Mouse (Mus musculus): ENCODE data around the gene Dguok. TPM values are rescaled to one million over a fixed set of nuclear protein-coding genes. Genes with fewer than 3 reads are reported as not detected.

Dguok gene
- total RNA-seq, 1 experiment from 2014 or later: 55.5 TPM

DNA sequence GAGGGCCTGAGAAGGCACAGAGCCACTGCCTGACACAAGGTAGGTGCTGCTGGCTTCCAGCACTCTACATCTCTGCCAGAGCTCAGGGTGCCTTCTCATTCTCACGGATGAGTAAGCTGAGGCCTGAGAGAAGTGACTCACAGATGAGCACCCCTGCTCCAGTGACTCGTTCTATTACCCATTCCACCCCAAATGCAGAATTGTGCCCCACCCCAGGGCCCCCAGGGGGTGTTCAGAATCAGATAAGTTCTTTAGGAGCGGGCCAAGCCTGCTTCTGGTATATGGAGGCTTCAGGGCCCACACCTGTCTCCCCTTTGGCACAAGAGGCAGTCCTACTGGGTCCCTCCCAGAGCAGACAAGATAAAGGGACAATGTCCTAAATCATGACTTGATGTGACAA is 64.1 kb downstream of the Dguok start:
- ATAC-seq (replicated peaks in 1 of 2; ENCODE audit: insufficient read depth in 1 of 2, low FRiP score in 2 of 2, low TSS enrichment in 1 of 2, low read depth in 1 of 2, poor library complexity in 2 of 2, severe bottlenecking in 2 of 2): no peak

DNA sequence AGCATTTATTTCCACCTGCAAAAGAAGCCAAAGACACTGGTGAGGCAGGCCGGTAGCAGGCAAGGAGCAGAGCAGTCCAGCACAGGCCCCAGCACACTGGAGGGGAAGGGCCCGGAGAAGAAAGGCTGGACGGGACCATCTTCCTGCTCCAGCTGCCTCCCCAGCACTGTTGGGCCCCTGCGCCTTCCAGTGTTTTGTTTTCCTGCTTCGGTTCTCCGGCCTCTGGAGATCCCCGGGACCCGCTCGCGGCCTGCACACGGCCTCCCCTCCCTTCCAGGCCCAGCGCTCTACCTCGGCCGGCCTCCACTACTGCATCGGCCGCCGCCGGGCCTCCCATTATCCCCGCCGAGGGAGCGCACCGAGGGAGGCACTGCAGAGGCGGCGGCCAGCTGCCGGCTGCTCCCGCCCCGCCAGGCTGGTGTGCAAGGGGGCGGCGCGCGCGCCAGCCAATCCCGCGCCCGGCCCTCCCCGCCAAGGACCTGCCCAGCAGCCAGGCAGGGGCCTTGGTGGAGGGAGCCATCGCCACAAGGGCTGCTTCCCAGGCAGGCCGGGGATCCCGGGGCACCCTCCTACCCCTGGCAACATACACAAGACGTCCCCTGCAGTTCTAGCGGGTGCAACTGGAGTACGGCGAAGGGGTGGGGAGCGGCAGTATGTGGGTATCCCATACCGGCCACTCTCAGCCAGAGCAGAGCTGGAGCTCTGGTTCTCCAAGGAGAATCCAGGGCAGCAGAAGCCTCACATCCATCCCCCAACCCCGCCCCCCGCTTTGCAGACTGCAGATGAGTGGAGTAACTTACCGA is 65.3 kb downstream of the Dguok start:
- peak; percentile 55 to 81 for ATAC-seq (replicated peaks in 1 of 2; ENCODE audit: insufficient read depth in 1 of 2, low FRiP score in 2 of 2, low TSS enrichment in 1 of 2, low read depth in 1 of 2, poor library complexity in 2 of 2, severe bottlenecking in 2 of 2)

DNA sequence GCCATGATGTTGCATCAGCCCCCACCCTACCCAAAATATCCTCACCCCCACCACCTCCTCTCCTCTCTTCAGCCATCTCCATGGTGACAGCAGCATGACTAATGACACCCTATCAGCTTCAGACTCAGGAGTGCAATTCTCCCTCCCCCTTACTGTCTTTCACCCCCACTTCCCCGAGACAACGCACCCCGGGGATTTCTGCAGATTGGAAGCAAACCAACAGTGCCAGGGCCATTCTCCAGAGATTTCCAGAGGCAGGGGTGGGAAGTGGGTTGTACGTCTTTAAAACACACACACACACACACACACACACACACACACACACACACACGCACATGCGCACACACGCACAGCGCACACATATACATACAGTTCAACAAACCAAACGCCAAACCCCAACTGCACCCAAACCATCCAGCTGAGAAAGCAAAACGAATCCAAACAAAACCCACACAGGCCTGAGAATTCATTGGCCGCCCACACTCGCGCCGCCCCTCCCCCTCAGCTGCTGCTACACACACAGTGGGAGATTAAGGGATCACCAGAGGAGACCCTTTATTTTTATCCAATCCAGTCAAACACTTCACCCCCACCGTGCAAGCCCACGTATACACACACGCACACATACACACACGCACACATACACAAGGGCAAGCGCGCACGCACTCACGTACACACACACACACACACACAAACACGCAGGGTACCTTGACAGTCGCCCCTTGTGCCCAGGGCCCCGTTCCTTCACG is 66.1 kb downstream of the Dguok start:
- no peak for ATAC-seq (replicated peaks in 1 of 2; ENCODE audit: insufficient read depth in 1 of 2, low FRiP score in 2 of 2, low TSS enrichment in 1 of 2, low read depth in 1 of 2, poor library complexity in 2 of 2, severe bottlenecking in 2 of 2)

DNA sequence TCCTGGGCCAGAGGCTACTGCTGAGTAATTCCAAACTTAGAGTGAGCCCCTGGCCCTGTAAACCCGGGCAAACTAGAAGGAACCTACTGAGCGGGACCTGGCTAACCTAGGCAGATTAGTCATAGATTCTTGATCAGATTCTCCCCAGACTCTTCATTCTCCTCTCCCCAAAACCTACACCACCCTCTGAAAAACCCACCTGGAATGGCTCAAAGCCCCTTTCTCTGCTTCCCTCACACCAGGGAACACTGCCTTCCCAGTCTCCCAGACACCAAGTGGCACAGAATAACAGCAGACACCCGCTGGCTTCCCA is 66.6 kb downstream of the Dguok start:
- ATAC-seq (replicated peaks in 1 of 2; ENCODE audit: insufficient read depth in 1 of 2, low FRiP score in 2 of 2, low TSS enrichment in 1 of 2, low read depth in 1 of 2, poor library complexity in 2 of 2, severe bottlenecking in 2 of 2): no peak

DNA sequence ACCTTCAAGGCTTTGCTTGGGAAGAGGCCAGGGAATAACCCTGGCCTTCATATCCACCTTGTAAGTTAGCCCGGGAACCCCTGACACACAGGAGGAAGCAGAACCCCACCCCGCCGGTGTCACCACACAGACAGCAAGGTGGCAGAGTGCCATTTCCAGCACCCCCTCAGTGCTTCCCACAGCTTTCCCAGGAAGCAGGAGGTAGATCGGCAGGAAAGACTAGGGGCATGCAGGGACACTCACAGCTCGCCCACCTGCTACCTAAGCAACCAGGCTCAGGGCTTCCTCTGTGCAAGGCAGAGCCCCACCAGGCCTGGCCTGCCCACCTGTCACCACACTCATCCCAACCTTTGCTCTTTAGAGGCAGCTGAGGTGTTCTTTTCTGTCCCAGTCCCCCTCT is 67.0 kb downstream of the Dguok start:
- ATAC-seq (replicated peaks in 1 of 2; ENCODE audit: insufficient read depth in 1 of 2, low FRiP score in 2 of 2, low TSS enrichment in 1 of 2, low read depth in 1 of 2, poor library complexity in 2 of 2, severe bottlenecking in 2 of 2): no peak

DNA sequence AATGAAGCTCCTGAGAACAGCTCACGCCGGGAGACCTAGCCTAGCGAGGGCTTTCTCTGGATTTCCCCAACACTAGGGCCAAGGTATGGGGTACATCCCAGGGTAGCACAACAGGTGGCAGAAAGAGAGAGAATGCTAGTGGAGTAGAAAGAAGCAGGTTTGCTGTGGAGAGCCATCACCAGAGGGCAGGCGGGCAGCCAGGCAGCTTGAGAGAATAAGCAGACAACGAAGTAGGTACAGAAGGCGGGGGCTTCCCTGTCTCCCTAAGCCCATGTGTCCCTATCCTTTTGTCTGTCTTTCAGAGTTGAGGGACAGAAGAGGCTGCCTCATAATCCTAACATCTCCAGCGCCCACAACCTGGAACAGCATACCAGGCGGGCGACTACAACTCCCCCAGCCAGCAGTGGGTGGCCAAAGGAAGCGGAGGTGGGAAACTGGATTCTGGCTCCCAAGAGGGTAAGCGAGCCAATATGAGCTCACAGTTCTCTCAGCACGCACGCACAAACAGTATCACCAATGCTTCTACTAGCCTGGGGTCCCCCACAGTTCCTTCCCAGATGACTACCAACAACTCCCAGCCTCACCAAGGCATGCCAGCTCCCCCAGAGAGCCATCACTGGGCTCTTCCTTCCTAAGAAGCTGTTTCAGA is 67.5 kb downstream of the Dguok start:
- no peak for ATAC-seq (replicated peaks in 1 of 2; ENCODE audit: insufficient read depth in 1 of 2, low FRiP score in 2 of 2, low TSS enrichment in 1 of 2, low read depth in 1 of 2, poor library complexity in 2 of 2, severe bottlenecking in 2 of 2)

DNA sequence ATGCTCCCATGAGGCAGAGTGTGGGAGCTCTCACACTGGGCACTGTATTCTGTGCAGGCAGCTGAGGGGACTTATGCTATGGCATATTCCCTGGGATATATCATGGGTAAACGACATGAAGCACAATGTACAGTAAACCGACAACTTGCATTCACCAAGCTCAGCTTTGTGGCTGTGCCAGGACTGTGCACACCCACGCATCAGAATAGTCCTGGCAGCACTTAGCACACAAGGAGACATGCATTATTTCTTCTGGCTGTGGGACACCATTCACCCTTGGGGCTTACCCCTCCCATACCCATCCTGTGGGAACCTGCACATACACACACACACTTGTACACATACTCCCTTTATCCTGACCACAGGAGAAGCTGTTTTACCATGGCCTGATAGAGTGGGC is 68.2 kb downstream of the Dguok start:
- ATAC-seq (replicated peaks in 1 of 2; ENCODE audit: insufficient read depth in 1 of 2, low FRiP score in 2 of 2, low TSS enrichment in 1 of 2, low read depth in 1 of 2, poor library complexity in 2 of 2, severe bottlenecking in 2 of 2): no peak

DNA sequence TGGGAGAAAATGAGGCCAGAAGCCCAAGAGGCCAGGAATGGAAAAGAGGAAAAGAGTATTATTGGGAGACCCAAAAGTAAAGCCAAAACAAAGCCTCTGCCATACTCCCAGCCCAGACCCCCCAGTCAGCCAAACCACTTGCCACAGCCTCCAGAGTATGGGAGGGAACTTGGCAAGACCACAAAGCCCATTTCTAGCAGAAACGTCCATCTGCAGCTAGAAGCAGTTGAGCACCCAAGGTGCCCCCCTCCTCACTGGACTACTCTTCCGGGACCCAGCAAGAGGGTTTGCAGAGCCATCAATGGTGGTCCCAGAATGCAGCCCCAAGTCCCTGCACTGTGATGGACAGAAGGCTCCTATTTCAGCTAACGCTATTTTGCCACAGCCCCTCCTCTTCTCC is 69.0 kb downstream of the Dguok start:
- ATAC-seq (replicated peaks in 1 of 2; ENCODE audit: insufficient read depth in 1 of 2, low FRiP score in 2 of 2, low TSS enrichment in 1 of 2, low read depth in 1 of 2, poor library complexity in 2 of 2, severe bottlenecking in 2 of 2): no peak

DNA sequence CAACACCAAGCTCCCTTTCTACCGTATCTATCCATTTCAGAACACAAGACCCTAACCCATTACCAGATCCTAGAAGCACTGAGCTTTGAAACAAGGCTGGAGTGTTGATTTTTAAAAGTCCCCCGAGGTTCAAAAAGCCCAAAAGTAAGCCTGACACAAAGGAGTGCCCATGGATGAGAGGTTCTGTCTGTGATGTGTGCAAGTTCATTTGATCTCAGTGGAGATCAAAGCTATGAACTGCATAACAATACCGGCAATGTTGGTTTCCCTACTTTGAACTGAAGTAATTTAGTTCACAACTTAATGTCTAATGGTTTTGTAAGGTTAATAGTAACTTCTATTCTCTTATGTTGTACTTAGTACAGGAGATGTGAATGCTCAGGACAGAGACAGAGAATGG is 69.5 kb downstream of the Dguok start:
- ATAC-seq (replicated peaks in 1 of 2; ENCODE audit: insufficient read depth in 1 of 2, low FRiP score in 2 of 2, low TSS enrichment in 1 of 2, low read depth in 1 of 2, poor library complexity in 2 of 2, severe bottlenecking in 2 of 2): no peak

DNA sequence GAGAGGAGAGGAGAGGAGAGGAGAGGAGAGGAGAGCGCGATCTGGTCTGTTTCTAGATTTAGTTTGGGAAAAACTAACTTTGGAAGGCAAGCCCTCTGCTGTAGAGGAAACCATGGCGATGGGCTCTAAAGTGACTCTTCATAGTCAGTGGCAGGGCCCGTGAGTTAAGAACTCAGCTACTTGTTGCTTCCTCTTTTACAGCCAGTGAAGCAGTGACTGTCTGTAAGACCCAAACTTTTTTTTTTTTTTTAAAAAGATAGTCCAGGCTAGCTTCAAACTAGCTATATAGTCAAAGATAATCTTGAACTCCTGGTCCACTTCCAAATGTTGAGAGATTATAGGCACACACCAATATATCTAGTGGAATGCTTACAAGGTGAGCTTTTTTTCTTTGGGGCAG is 70.2 kb downstream of the Dguok start:
- peak; percentile 28 to 44; a peak in 2 of 4 replicates for ATAC-seq (replicated peaks in 1 of 2; ENCODE audit: insufficient read depth in 1 of 2, low FRiP score in 2 of 2, low TSS enrichment in 1 of 2, low read depth in 1 of 2, poor library complexity in 2 of 2, severe bottlenecking in 2 of 2)

DNA sequence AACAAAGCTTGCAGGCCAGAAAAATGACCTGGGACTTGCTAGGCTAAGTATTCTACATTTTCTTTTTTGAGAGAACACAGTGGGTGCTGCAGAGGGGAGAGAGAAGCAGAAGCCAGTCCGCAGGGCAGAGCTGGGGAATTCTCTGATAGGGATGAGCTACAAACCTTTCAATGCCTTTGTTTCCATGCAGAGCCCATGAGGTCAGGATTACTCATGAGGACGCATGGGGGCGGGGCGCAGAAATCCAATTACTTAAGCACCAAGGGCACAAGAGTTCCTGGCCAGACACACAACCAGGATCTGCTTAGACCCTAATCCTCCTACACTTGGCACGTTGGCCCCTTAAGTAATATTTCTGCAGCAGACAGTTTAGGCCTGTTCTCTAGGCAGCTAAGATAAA is 71.6 kb downstream of the Dguok start:
- no peak for ATAC-seq (replicated peaks in 1 of 2; ENCODE audit: insufficient read depth in 1 of 2, low FRiP score in 2 of 2, low TSS enrichment in 1 of 2, low read depth in 1 of 2, poor library complexity in 2 of 2, severe bottlenecking in 2 of 2)

DNA sequence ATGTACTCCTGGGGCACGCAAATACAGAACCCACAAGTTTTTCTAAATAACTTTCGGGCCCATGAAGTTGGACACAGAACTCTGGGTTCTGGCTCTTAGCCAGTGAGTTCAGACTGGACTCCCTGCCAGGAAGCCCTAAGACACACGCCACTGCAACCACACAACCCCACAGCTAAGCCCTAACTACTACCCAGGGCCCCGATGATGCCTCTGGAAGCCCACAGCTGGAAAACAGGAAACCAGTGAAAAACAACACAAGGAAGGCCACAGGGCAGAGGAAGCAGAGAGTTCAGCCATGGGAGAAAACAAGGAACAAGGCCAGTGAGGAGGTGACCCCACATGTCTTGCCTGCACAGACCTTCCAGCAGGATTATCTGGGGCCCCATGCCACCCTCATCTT is 73.2 kb downstream of the Dguok start:
- ATAC-seq (replicated peaks in 1 of 2; ENCODE audit: insufficient read depth in 1 of 2, low FRiP score in 2 of 2, low TSS enrichment in 1 of 2, low read depth in 1 of 2, poor library complexity in 2 of 2, severe bottlenecking in 2 of 2): no peak

DNA sequence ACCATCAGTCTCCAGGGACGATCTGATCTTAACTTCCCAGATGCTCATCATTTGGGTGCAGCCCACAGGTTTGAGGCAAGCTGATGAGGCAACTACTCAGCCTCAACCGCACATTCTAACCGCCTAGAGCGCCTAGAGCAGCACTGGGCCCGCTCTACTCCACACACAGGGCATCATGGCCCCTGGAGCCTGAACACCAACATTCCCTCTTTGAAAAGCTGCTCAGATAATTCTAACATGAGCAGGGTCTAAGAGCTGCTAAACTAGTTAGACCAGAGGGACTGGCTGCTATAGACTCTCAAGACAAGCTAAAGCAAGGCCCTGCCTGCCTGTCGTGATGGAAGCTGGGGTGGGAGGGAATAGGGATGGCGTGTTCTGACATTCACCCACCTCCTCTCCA is 73.8 kb downstream of the Dguok start:
- no peak for ATAC-seq (replicated peaks in 1 of 2; ENCODE audit: insufficient read depth in 1 of 2, low FRiP score in 2 of 2, low TSS enrichment in 1 of 2, low read depth in 1 of 2, poor library complexity in 2 of 2, severe bottlenecking in 2 of 2)

Other genes with a start within 250 kb of the Dguok start
- gene Mthfd2, start 181.1 kb downstream of the Dguok start, total RNA-seq (2017): 11.4 and 11.9 TPM in 2 replicates
- gene Mob1a, start 181.0 kb downstream of the Dguok start, total RNA-seq (2017): 136 and 163 TPM in 2 replicates
- 53.2 and 53.4 TPM in 2 replicates for gene Bola3, start 157.8 kb downstream of the Dguok start, total RNA-seq (2017)
- gene Tet3, start 47.9 kb downstream of the Dguok start, total RNA-seq (2017): 13.4 and 20.4 TPM in 2 replicates
- gene Actg2, start 29.3 kb upstream of the Dguok start, total RNA-seq (2017): not detected in 2 replicates
- 6.0 and 10.6 TPM in 2 replicates for gene Stambp, start 65.8 kb upstream of the Dguok start, total RNA-seq (2017)
- gene Clec4f, start 149.2 kb upstream of the Dguok start, total RNA-seq (2017): not detected in 2 replicates
- not detected in 2 replicates for gene Cd207, start 170.9 kb upstream of the Dguok start, total RNA-seq (2017)
- not detected in 2 replicates for gene Vax2, start 204.3 kb upstream of the Dguok start, total RNA-seq (2017)
- gene Atp6v1b1, start 236.0 kb upstream of the Dguok start, total RNA-seq (2017): not detected in 2 replicates

All from hematopoietic stem cell, adult 5-6 weeks (primary cell).